Mouse (Mus musculus) forebrain, embryonic 15.5 days (tissue): ENCODE results near the gene Dhcr24. TPM values are rescaled to one million over a fixed set of nuclear protein-coding genes. Genes with fewer than 3 reads are reported as not detected.

Experiments used
- ATAC-seq: fragments of 200-750 bp; cut with Nextera tagmentation; replicated peaks from 2 replicates; pipeline ENCODE4 v1.8.0; 2017; ENCODE audit warnings: mild to moderate bottlenecking, moderate TSS enrichment, moderate library complexity
- H3K27ac ChIP-seq: fragments of 300-500 bp; sonication (generic); replicated peaks from 2 replicates; pipeline ENCODE4 v1.5.1; 2015; ENCODE audit warnings: mild to moderate bottlenecking, inconsistent platforms
- H3K27me3 ChIP-seq: fragments of 300-500 bp; sonication (generic); 2 replicates; pipeline ENCODE4 v1.6.1; 2015; ENCODE audit warnings: inconsistent platforms
- H3K36me3 ChIP-seq: fragments of 300-500 bp; sonication (generic); 2 replicates; pipeline ENCODE4 v1.6.1; 2015; ENCODE audit warnings: mild to moderate bottlenecking, inconsistent platforms
- H3K4me1 ChIP-seq: fragments of 300-500 bp; sonication (generic); 2 replicates; pipeline ENCODE4 v1.6.1; 2015; ENCODE audit warnings: inconsistent platforms
- H3K4me2 ChIP-seq: fragments of 300-500 bp; sonication (generic); replicated peaks from 2 replicates; pipeline ENCODE4 v1.6.1; 2015; ENCODE audit warnings: mild to moderate bottlenecking, inconsistent platforms
- H3K4me3 ChIP-seq: fragments of 300-500 bp; sonication (generic); 2 replicates; pipeline ENCODE4 v1.5.1; 2015; ENCODE audit warnings: mild to moderate bottlenecking, inconsistent platforms
- H3K9ac ChIP-seq: fragments of 300-500 bp; sonication (generic); replicated peaks from 2 replicates; pipeline ENCODE4 v1.6.1; 2015; ENCODE audit warnings: mild to moderate bottlenecking, inconsistent platforms
- H3K9me3 ChIP-seq: fragments of 300-500 bp; sonication (generic); 2 replicates; pipeline ENCODE4 v1.6.1; 2016; ENCODE audit warnings: inconsistent platforms
- WGBS: fragments of 180-500 bp; shearing (Covaris S2); methylation state at CpG from one replicate; pipeline ENCODE4 v1.1.7; 2015; ENCODE audit warnings: mixed read lengths; 5-methylcytosine and 5-hydroxymethylcytosine counted together
- polyA plus RNA-seq: library from polyadenylated mRNA; unstranded; fragments of >200 nt; fragmentation: Nextera tagmentation; extraction: Ambion mirVana; gene quantifications from 2 replicates; pipeline ENCODE4 v1.2.1, GENCODE M21; 2015

Gene Dhcr24
- polyA plus RNA-seq, 1 experiment from 2014 or later = 4.5 TPM

GRCm38 (mm10) chr4:106562837-106563790 is 2.3 kb downstream of the Dhcr24 start:
- Histone ChIP-seq H3K9ac (peak overlapping the region; percentile 76), H3K4me1 (peaks cover 42% of the 10 kb centered on the region), H3K27ac (no peak overlapping the region), H3K27me3 (no peaks in the 10 kb centered on the region), H3K9me3 (no peaks in the 10 kb centered on the region), H3K4me3 (peak overlapping the region; percentile 84), H3K4me2 (peak overlapping the region; percentile 87), H3K36me3 (peaks cover 26% of the 10 kb centered on the region; the same call in 1 of the 2 replicates)
- WGBS = 60% methylated on average over 9 of the region's 9 CpGs
- ATAC-seq = no peak

- H3K9ac ChIP-seq = no peak overlapping the region
- no peaks in the 10 kb centered on the region for H3K9me3 ChIP-seq
- peaks cover 30% of the 10 kb centered on the region; the same call in 1 of the 2 replicates for H3K36me3 ChIP-seq
- no peaks in the 10 kb centered on the region for H3K27me3 ChIP-seq
- H3K27ac ChIP-seq = no peak overlapping the region
- ATAC-seq = no peak
- WGBS = 92% methylated on average over 11 of the region's 11 CpGs
- H3K4me1 ChIP-seq = peaks cover 42% of the 10 kb centered on the region
- H3K4me3 ChIP-seq = no peak overlapping the region
- H3K4me2 ChIP-seq = peak overlapping the region; percentile 87
Measured at GRCm38 (mm10) chr4:106564161-106564560, 3.3 kb downstream of the Dhcr24 start.

- Histone ChIP-seq H3K27me3 (no peaks in the 10 kb centered on the region), H3K36me3 (peaks cover 64% of the 10 kb centered on the region), H3K9ac (no peak overlapping the region), H3K4me3 (no peak overlapping the region), H3K4me1 (no peaks in the 10 kb centered on the region), H3K9me3 (no peaks in the 10 kb centered on the region), H3K27ac (no peak overlapping the region), H3K4me2 (no peak overlapping the region)
- WGBS = 92% methylated on average over 4 of the region's 4 CpGs
- ATAC-seq = no peak
Measured at GRCm38 (mm10) chr4:106569680-106570079, 8.8 kb downstream of the Dhcr24 start.

- Histone ChIP-seq H3K4me2 (no peak overlapping the region), H3K36me3 (peaks cover 70% of the 10 kb centered on the region), H3K27ac (no peak overlapping the region), H3K4me1 (no peaks in the 10 kb centered on the region), H3K27me3 (no peaks in the 10 kb centered on the region), H3K9ac (no peak overlapping the region), H3K9me3 (no peaks in the 10 kb centered on the region), H3K4me3 (no peak overlapping the region)
- 86% methylated on average over 11 of the region's 11 CpGs for WGBS
- ATAC-seq = no peak
Measured at GRCm38 (mm10) chr4:106571081-106571724, 10.4 kb downstream of the Dhcr24 start.

- Histone ChIP-seq H3K36me3 (peaks cover 77% of the 10 kb centered on the region), H3K27me3 (no peaks in the 10 kb centered on the region), H3K4me1 (no peaks in the 10 kb centered on the region), H3K4me2 (no peak overlapping the region), H3K4me3 (no peak overlapping the region), H3K9ac (no peak overlapping the region), H3K9me3 (no peaks in the 10 kb centered on the region), H3K27ac (no peak overlapping the region)
- WGBS = 89% methylated on average over 8 of the region's 8 CpGs
- no peak for ATAC-seq
Measured at GRCm38 (mm10) chr4:106575022-106575421, 14.2 kb downstream of the Dhcr24 start.

- no peak overlapping the region for H3K27ac ChIP-seq
- no peak overlapping the region for H3K4me3 ChIP-seq
- no peaks in the 10 kb centered on the region for H3K9me3 ChIP-seq
- no peaks in the 10 kb centered on the region for H3K4me1 ChIP-seq
- ATAC-seq = no peak
- H3K4me2 ChIP-seq = no peak overlapping the region
- H3K36me3 ChIP-seq = peaks cover 76% of the 10 kb centered on the region
- 85% methylated on average over 7 of the region's 7 CpGs for WGBS
- H3K9ac ChIP-seq = no peak overlapping the region
- H3K27me3 ChIP-seq = no peaks in the 10 kb centered on the region
Measured at GRCm38 (mm10) chr4:106577511-106577910, 16.7 kb downstream of the Dhcr24 start.

GRCm38 (mm10) chr4:106581176-106581864 is 20.5 kb downstream of the Dhcr24 start:
- Histone ChIP-seq H3K4me1 (no peaks in the 10 kb centered on the region), H3K9me3 (no peaks in the 10 kb centered on the region), H3K27me3 (no peaks in the 10 kb centered on the region), H3K9ac (no peak overlapping the region), H3K27ac (no peak overlapping the region), H3K4me2 (no peak overlapping the region), H3K4me3 (no peak overlapping the region), H3K36me3 (peaks cover 63% of the 10 kb centered on the region)
- no peak for ATAC-seq
- 88% methylated on average over 14 of the region's 14 CpGs for WGBS

- no peak for ATAC-seq
Measured at GRCm38 (mm10) chr4:106581865-106582204, 21.0 kb downstream of the Dhcr24 start.

GRCm38 (mm10) chr4:106582428-106583153 is 21.8 kb downstream of the Dhcr24 start:
- Histone ChIP-seq H3K9ac (no peak overlapping the region), H3K4me1 (no peaks in the 10 kb centered on the region), H3K4me3 (no peak overlapping the region), H3K36me3 (peaks cover 68% of the 10 kb centered on the region), H3K9me3 (no peaks in the 10 kb centered on the region), H3K4me2 (no peak overlapping the region), H3K27ac (no peak overlapping the region), H3K27me3 (no peaks in the 10 kb centered on the region)
- ATAC-seq = no peak
- WGBS = 89% methylated on average over 12 of the region's 12 CpGs

More at GRCm38 (mm10) chr4:106581865-106582204, 21.0 kb downstream of the Dhcr24 start:
- H3K27ac ChIP-seq = no peak overlapping the region
- no peaks in the 10 kb centered on the region for H3K4me1 ChIP-seq
- no peak overlapping the region for H3K4me3 ChIP-seq
- H3K9me3 ChIP-seq = no peaks in the 10 kb centered on the region
- H3K4me2 ChIP-seq = no peak overlapping the region
- H3K36me3 ChIP-seq = peaks cover 65% of the 10 kb centered on the region
- no peak overlapping the region for H3K9ac ChIP-seq
- no peaks in the 10 kb centered on the region for H3K27me3 ChIP-seq
- 93% methylated on average over 15 of the region's 15 CpGs for WGBS

- H3K4me2 ChIP-seq = no peak overlapping the region
- H3K9me3 ChIP-seq = no peaks in the 10 kb centered on the region
- no peaks in the 10 kb centered on the region for H3K4me1 ChIP-seq
- 90% methylated on average over 4 of the region's 4 CpGs for WGBS
- H3K27ac ChIP-seq = no peak overlapping the region
- H3K36me3 ChIP-seq = peaks cover 69% of the 10 kb centered on the region
- no peak overlapping the region for H3K9ac ChIP-seq
- no peak overlapping the region for H3K4me3 ChIP-seq
- no peak for ATAC-seq
- no peaks in the 10 kb centered on the region for H3K27me3 ChIP-seq
Measured at GRCm38 (mm10) chr4:106584665-106585064, 23.8 kb downstream of the Dhcr24 start.

GRCm38 (mm10) chr4:106587075-106587474 is 26.2 kb downstream of the Dhcr24 start:
- H3K4me3 ChIP-seq = no peak overlapping the region
- 94% methylated on average over 6 of the region's 6 CpGs for WGBS
- no peak overlapping the region for H3K4me2 ChIP-seq
- H3K9me3 ChIP-seq = no peaks in the 10 kb centered on the region
- H3K27ac ChIP-seq = no peak overlapping the region
- H3K9ac ChIP-seq = no peak overlapping the region
- ATAC-seq = no peak
- peaks cover 57% of the 10 kb centered on the region for H3K36me3 ChIP-seq
- H3K4me1 ChIP-seq = no peaks in the 10 kb centered on the region
- no peaks in the 10 kb centered on the region for H3K27me3 ChIP-seq
